Mouse (Mus musculus): ENCODE data around the gene Nectin2.

Gene Nectin2

GRCm38 (mm10) chr7:19713196-19713595 is 37.1 kb downstream of the Nectin2 start:
- DNase-seq (ENCODE audit: extremely low read depth, low read depth, low spot score) = no peak

GRCm38 (mm10) chr7:19712414-19712813 is 37.9 kb downstream of the Nectin2 start:
- no peak for DNase-seq (ENCODE audit: extremely low read depth, low read depth, low spot score)

GRCm38 (mm10) chr7:19710650-19711049 is 39.6 kb downstream of the Nectin2 start:
- DNase-seq (ENCODE audit: extremely low read depth, low read depth, low spot score) = no peak

GRCm38 (mm10) chr7:19705271-19705670 is 45.0 kb downstream of the Nectin2 start:
- peak; percentile 99 for DNase-seq (ENCODE audit: extremely low read depth, low read depth, low spot score)

GRCm38 (mm10) chr7:19704475-19704874 is 45.8 kb downstream of the Nectin2 start:
- no peak for DNase-seq (ENCODE audit: extremely low read depth, low read depth, low spot score)

- DNase-seq (ENCODE audit: extremely low read depth, low read depth, low spot score) = no peak
Measured at GRCm38 (mm10) chr7:19702859-19703555, 47.3 kb downstream of the Nectin2 start.

- no peak for DNase-seq (ENCODE audit: extremely low read depth, low read depth, low spot score)
Measured at GRCm38 (mm10) chr7:19701069-19701761, 49.1 kb downstream of the Nectin2 start.

GRCm38 (mm10) chr7:19700299-19701068 is 49.8 kb downstream of the Nectin2 start:
- no peak for DNase-seq (ENCODE audit: extremely low read depth, low read depth, low spot score)

GRCm38 (mm10) chr7:19699827-19700148 is 50.5 kb downstream of the Nectin2 start:
- no peak for DNase-seq (ENCODE audit: extremely low read depth, low read depth, low spot score)

- DNase-seq (ENCODE audit: extremely low read depth, low read depth, low spot score) = no peak
Measured at GRCm38 (mm10) chr7:19698907-19699826, 51.1 kb downstream of the Nectin2 start, which contains the start of gene Apoe. Gene Apoe, minus strand, starts transcription at chr7:19699188.

- DNase-seq (ENCODE audit: extremely low read depth, low read depth, low spot score) = no peak
Measured at GRCm38 (mm10) chr7:19697949-19698906, 52.1 kb downstream of the Nectin2 start.

GRCm38 (mm10) chr7:19696336-19696873 is 53.9 kb downstream of the Nectin2 start:
- DNase-seq (ENCODE audit: extremely low read depth, low read depth, low spot score) = no peak

GRCm38 (mm10) chr7:19695881-19696280 is 54.4 kb downstream of the Nectin2 start:
- DNase-seq (ENCODE audit: extremely low read depth, low read depth, low spot score) = no peak

- DNase-seq (ENCODE audit: extremely low read depth, low read depth, low spot score) = no peak
Measured at GRCm38 (mm10) chr7:19695213-19695594, 55.1 kb downstream of the Nectin2 start.

GRCm38 (mm10) chr7:19694336-19695212 is 55.7 kb downstream of the Nectin2 start:
- DNase-seq (ENCODE audit: extremely low read depth, low read depth, low spot score) = no peak

- no peak for DNase-seq (ENCODE audit: extremely low read depth, low read depth, low spot score)
Measured at GRCm38 (mm10) chr7:19693421-19693820, 56.9 kb downstream of the Nectin2 start.

- no peak for DNase-seq (ENCODE audit: extremely low read depth, low read depth, low spot score)
Measured at GRCm38 (mm10) chr7:19691873-19692865, 58.1 kb downstream of the Nectin2 start, which contains the start of gene Apoc1. Gene Apoc1, minus strand, starts transcription at chr7:19692660.
